Mouse (Mus musculus): ENCODE results near the gene Tvp23a.

DNA sequence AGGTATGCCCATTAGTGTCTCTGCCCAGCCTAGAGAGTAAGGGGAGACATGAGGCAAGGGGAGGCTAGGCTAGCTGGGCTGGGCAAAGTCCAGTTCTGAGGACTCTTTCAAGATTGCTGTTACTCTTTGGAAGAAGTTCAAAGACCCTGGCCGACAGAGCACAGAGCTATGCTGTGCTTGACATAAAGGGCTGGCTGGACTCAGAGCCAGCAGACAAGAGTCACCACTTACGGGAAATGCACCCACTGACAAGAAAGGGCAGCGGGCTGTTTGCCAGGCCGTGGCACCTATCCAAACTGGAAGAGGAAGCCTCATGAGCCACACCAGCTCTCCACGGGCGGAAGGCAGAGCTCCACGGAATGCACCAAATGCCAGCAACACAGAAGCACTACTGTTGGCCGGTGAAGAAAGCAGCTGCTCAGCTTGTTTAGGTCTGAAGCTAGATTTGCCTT lies 5.3 kb upstream of the Tvp23a start:
- TF ChIP-seq CTCF (IDR thresholded peaks at IDR 0.05; ENCODE audit: low read depth, low read length) (no peak), POLR2AphosphoS5 (IDR thresholded peaks at IDR 0.05; ENCODE audit: insufficient replicate concordance, low read depth, low read length) (no peak)

Measured in G1E (cell line).